Mouse (Mus musculus) stomach, embryonic 16.5 days (tissue): ENCODE data around the gene Cdh15. TPM values are rescaled to one million over a fixed set of nuclear protein-coding genes. Genes with fewer than 3 reads are reported as not detected.
A peak's percentile ranks its signal among the peaks of the same experiment; 100 is the strongest.

ENCODE experiments used
- ATAC-seq: fragments of 200-750 bp; cut with Nextera tagmentation; 2 replicates; pipeline ENCODE4 v1.8.0; 2017; ENCODE audit warnings: moderate number of reproducible peaks, moderate TSS enrichment; ENCODE audit not compliant: insufficient read depth, low FRiP score
- H3K27ac ChIP-seq: fragments of 300-500 bp; sonication (generic); 2 replicates; pipeline ENCODE4 v1.5.1; 2014; ENCODE audit warnings: low read length
- H3K27me3 ChIP-seq: fragments of 300-500 bp; sonication (generic); 2 replicates; pipeline ENCODE4 v1.6.1; 2014; ENCODE audit warnings: low read length, control low read depth, mixed read lengths; ENCODE audit not compliant: control insufficient read depth, insufficient read depth
- H3K36me3 ChIP-seq: fragments of 300-500 bp; sonication (generic); 2 replicates; pipeline ENCODE4 v1.6.1; 2014; ENCODE audit warnings: low read length; ENCODE audit not compliant: control insufficient read depth, insufficient read depth
- H3K4me1 ChIP-seq: fragments of 300-500 bp; sonication (generic); 2 replicates; pipeline ENCODE4 v1.6.1; 2014; ENCODE audit warnings: low read length, control low read depth, mixed read lengths; ENCODE audit not compliant: control insufficient read depth, insufficient read depth
- H3K4me2 ChIP-seq: fragments of 300-500 bp; sonication (generic); 2 replicates; pipeline ENCODE4 v1.6.1; 2014; ENCODE audit warnings: low read depth, low read length, mixed read lengths
- H3K4me3 ChIP-seq: fragments of 300-500 bp; sonication (generic); replicated peaks from 2 replicates; pipeline ENCODE4 v1.5.1; 2014; ENCODE audit warnings: mild to moderate bottlenecking, low read length
- H3K9ac ChIP-seq: fragments of 300-500 bp; sonication (generic); 2 replicates; pipeline ENCODE4 v1.6.1; 2014; ENCODE audit warnings: low read length
- H3K9me3 ChIP-seq: fragments of 300-500 bp; sonication (generic); replicated peaks from 2 replicates; pipeline ENCODE4 v1.6.1; 2016; ENCODE audit warnings: low read length, control low read depth; ENCODE audit not compliant: control insufficient read depth
- WGBS: fragments of 180-500 bp; shearing (Covaris S2); extraction: QIAGEN DNeasy Blood & Tissue Kit; methylation state at CpG from one replicate; pipeline ENCODE4 v1.1.7; 2014; 5-methylcytosine and 5-hydroxymethylcytosine counted together
- polyA plus RNA-seq: library from polyadenylated mRNA; unstranded; fragments of >200 nt; fragmentation: Nextera tagmentation; extraction: Ambion mirVana; gene quantifications from 2 replicates; pipeline ENCODE4 v1.2.1, GENCODE M21; 2015

The Cdh15 gene
- polyA plus RNA-seq, 1 experiment from 2014 or later: 3.0 TPM

DNA sequence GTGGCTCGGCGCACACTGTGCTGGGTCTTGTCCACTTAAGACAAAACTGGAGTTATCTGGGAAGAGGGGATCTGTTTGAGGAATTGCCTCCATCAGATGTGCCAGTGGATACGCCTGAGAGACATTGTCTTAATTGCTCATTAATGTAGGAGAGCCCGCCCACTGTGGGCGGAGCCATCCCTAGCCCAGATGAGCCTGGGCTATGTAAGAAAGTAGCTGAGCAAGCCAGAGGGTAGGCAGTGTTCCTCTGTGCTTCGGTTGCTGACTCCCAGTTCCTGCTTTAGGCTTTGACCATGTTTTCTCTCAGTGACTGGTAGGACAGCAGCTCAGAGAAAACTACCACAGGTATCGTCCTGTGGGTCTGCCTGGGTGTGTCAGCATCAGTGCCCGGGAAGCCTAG, 13.3 kb upstream of the Cdh15 start:
- no peak for ATAC-seq
- Histone ChIP-seq H3K4me2 (no peak overlapping the region), H3K4me3 (no peak overlapping the region), H3K27ac (no peak overlapping the region), H3K9me3 (no peaks in the 10 kb centered on the region), H3K4me1 (no peaks in the 10 kb centered on the region), H3K9ac (no peak overlapping the region), H3K36me3 (no peaks in the 10 kb centered on the region), H3K27me3 (no peaks in the 10 kb centered on the region)
- WGBS: 87% methylated on average over 8 of the region's 8 CpGs

DNA sequence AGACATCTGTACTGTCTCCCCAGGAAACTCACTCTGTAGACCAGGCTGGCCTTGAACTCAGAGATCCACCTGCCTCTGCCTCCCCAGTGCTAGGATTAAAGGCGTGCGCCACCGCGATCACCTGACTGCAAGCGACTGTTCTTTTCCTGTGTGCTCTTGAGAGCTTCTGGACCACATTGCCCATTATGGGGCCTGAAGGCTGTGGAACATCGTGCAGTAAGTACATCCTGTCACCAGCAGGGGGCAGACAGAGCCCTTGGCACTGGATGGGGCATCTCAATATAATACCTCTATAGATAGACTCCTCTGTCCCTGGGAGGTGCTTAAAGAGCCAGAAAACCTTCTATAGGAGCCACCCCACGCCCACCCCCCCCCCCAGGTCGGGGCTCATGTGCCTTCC, 12.8 kb upstream of the Cdh15 start:
- H3K9me3 ChIP-seq: no peaks in the 10 kb centered on the region

DNA sequence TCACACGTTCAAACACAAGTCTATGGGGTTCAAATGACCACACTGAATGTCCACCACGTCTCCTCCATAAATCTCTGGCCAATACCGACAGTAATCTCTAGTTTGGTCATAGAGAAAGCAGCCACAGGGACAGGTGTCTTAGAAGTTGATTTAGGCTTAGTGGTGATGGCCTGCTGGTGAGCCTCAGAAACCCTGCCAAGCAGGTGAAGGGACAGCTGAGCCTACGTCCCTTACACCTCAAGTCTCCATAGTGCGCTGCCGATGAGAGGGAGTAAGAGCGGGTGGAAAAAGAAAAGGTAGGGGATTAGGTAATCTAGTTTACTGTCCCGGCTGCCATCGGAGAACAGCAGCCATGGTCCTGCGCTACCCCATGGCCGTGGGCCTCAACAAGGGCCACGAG, 11.6 kb upstream of the Cdh15 start:
- no peaks in the 10 kb centered on the region for H3K36me3 ChIP-seq
- H3K9ac ChIP-seq: no peak overlapping the region
- H3K27me3 ChIP-seq: no peaks in the 10 kb centered on the region
- H3K4me3 ChIP-seq: no peak overlapping the region
- no peak overlapping the region for H3K4me2 ChIP-seq
- 80% methylated on average over 12 of the region's 12 CpGs for WGBS
- H3K4me1 ChIP-seq: no peaks in the 10 kb centered on the region
- H3K9me3 ChIP-seq: no peaks in the 10 kb centered on the region
- ATAC-seq: no peak
- H3K27ac ChIP-seq: no peak overlapping the region

More for the DNA sequence above, 12.8 kb upstream of the Cdh15 start:
- no peak overlapping the region for H3K4me2 ChIP-seq
- no peak overlapping the region for H3K9ac ChIP-seq
- H3K27me3 ChIP-seq: no peaks in the 10 kb centered on the region
- no peaks in the 10 kb centered on the region for H3K4me1 ChIP-seq
- no peak overlapping the region for H3K4me3 ChIP-seq
- no peak overlapping the region for H3K27ac ChIP-seq
- WGBS: 29% methylated on average over 8 of the region's 8 CpGs
- H3K36me3 ChIP-seq: no peaks in the 10 kb centered on the region
- peak; percentile 35; the same call in 1 of the 2 replicates for ATAC-seq

DNA sequence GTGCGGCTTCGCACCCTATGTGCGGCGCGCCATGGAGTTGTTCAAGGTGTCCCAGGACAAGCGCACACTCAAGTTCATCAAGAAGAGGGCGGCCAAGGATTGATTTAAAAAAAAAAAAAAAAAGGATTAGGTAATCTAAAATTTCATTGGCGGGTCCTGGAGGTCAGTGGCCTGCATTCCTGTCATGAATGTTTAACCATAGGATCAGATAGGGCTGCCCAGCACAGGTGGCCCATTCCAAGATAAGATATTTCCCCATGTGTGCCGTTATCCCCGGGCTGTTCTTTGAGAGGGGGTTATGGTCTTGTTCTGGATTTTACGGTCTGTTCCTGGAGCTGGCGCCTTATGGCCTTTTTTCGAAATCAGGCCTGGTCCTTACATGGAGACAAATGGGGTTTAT, 11.1 kb upstream of the Cdh15 start:
- 70% methylated on average over 13 of the region's 13 CpGs for WGBS
- Histone ChIP-seq H3K27me3 (no peaks in the 10 kb centered on the region), H3K4me3 (no peak overlapping the region), H3K9ac (no peak overlapping the region), H3K9me3 (no peaks in the 10 kb centered on the region), H3K4me1 (no peaks in the 10 kb centered on the region), H3K27ac (no peak overlapping the region), H3K4me2 (no peak overlapping the region), H3K36me3 (no peaks in the 10 kb centered on the region)
- no peak for ATAC-seq

DNA sequence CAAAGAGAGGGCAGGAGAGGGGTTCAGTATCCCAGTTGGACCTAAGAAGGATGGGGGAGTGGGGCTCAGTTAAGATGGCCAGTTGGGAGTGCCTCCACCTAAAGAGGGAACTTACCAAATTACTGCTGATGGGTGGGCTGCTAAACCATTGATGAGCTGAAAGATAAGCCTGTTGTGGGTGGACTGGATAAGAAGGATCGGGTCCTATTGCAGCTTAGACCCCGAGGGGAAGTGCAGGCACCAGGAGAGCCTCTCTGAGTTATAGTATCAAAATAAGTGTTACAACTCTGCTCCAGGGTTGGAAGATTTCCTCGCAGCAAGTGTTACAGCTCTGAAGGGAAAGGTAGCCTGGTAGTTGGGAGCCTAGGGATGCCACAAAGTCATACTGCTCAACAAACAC, 3.6 kb upstream of the Cdh15 start:
- Histone ChIP-seq H3K27me3 (no peaks in the 10 kb centered on the region), H3K27ac (no peak overlapping the region), H3K4me2 (no peak overlapping the region), H3K9ac (no peak overlapping the region), H3K9me3 (no peaks in the 10 kb centered on the region), H3K4me3 (no peak overlapping the region), H3K4me1 (peaks cover 5% of the 10 kb centered on the region), H3K36me3 (no peaks in the 10 kb centered on the region)
- 65% methylated on average over 3 of the region's 3 CpGs for WGBS
- ATAC-seq: no peak

GRCm38 (mm10) chr8:122845662-122846061, 2.1 kb upstream of the Cdh15 start:
- H3K27me3 ChIP-seq: no peaks in the 10 kb centered on the region
- no peak overlapping the region for H3K27ac ChIP-seq
- no peaks in the 10 kb centered on the region for H3K9me3 ChIP-seq
- 59% methylated on average over 4 of the region's 4 CpGs for whole genome bisulfite sequencing
- no peak overlapping the region for H3K4me3 ChIP-seq
- H3K9ac ChIP-seq: peak overlapping the region; percentile 13; the same call in 1 of the 2 replicates
- ATAC-seq: no peak
- H3K4me1 ChIP-seq: peaks cover 5% of the 10 kb centered on the region
- no peak overlapping the region for H3K4me2 ChIP-seq
- H3K36me3 ChIP-seq: no peaks in the 10 kb centered on the region

DNA sequence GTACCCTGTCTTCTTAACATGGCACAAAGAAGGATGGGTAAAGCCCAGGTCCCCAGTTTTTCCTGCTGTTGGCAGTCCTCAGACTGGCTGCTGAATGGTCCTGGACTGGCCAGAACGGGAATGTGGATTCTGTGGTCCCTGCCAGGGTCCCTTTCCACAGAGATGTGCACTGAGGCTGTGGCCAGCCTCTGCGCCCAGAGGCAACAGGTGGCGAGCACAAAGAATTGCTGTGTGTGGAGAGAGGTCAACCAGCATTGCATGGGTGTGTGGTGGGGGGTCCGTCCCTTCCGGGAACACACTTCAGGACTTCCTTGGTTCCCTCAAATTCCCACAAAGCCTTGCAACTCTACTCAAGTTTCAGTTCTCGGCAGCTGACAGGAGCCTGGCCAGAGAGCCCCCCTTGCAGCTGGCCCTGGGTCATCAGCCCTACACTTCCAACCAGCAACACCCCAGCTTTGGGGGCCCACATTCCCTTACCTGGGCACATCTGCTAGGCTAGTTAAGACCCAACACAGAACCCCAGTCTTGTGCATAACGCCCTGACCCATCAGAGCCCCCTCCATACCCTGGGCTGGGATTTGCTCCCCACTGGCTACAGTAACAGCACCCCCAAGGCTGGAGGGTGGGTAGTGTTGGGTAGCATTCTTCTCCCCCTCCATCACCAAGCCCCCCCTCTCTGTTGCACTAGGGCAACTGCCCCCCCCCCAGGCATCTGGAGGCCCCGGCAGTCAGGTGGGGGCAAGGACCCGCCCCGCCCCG, 1.6 kb downstream of the Cdh15 start:
- Histone ChIP-seq H3K4me2 (no peak overlapping the region), H3K27me3 (no peaks in the 10 kb centered on the region), H3K4me3 (no peak overlapping the region), H3K4me1 (peaks cover 13% of the 10 kb centered on the region), H3K36me3 (no peaks in the 10 kb centered on the region), H3K27ac (no peak overlapping the region), H3K9ac (no peak overlapping the region), H3K9me3 (no peaks in the 10 kb centered on the region)
- ATAC-seq: no peak
- 61% methylated on average over 11 of the region's 11 CpGs for WGBS

DNA sequence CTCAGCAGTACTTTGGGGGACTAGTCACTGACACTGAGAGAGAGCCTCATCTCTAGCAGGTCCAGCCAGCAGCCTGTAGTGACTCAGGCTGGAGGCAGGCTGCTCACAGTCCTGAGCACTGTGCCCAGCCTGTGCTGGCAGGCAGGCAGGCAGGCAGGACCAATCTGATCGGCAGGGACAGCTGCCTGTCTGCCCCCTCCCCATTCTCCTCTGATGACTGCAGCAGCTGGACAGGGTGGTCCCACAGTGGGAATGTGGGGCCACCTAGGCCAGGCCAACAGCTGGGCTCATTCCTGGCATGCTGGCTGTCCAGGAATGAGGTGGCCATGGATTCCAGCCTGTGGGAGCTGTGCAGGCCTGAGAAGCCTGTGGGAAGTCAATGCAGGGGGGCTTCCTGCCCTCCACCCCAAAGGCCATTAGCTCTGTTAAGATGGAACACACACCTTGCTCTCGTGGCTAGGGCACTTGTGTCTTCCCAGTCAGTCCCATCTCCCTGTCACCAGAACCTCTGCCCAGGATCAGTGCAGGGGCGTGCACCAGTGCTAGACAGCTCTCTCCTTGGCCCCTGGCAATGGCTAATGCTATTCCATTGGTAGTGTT, 3.0 kb downstream of the Cdh15 start:
- Histone ChIP-seq H3K9ac (no peak overlapping the region), H3K9me3 (no peaks in the 10 kb centered on the region), H3K27ac (no peak overlapping the region), H3K4me1 (peaks cover 9% of the 10 kb centered on the region), H3K4me2 (no peak overlapping the region), H3K36me3 (no peaks in the 10 kb centered on the region), H3K4me3 (no peak overlapping the region), H3K27me3 (no peaks in the 10 kb centered on the region)
- ATAC-seq: no peak
- 77% methylated on average over 3 of the region's 3 CpGs for WGBS

GRCm38 (mm10) chr8:122851692-122852545, 4.2 kb downstream of the Cdh15 start:
- no peak overlapping the region for H3K4me3 ChIP-seq

More at GRCm38 (mm10) chr8:122851692-122852545, 4.2 kb downstream of the Cdh15 start:
- Histone ChIP-seq H3K4me1 (peaks cover 8% of the 10 kb centered on the region; the same call in 1 of the 2 replicates), H3K9ac (no peak overlapping the region), H3K27me3 (no peaks in the 10 kb centered on the region), H3K4me2 (no peak overlapping the region), H3K36me3 (no peaks in the 10 kb centered on the region), H3K27ac (no peak overlapping the region), H3K9me3 (no peaks in the 10 kb centered on the region)
- WGBS: 77% methylated on average over 12 of the region's 12 CpGs
- ATAC-seq: no peak
